Mouse (Mus musculus): ENCODE measurements around the gene 1700001F09Rik.
"Not testable (repeated sequence)": the region's sequence is repeated elsewhere in the genome, so short reads cannot be mapped to it uniquely, and the experiment has no call there.

Gene 1700001F09Rik

GRCm38 (mm10) chr14:43347711-43348110 lies at the start of gene 1700001F09Rik:
Gene 1700001F09Rik, minus strand, starts transcription at chr14:43347811.
- DNase-seq (ENCODE audit: inconsistent age in 2 of 2, low spot score in 1 of 2): not testable (repeated sequence)

GRCm38 (mm10) chr14:43361713-43362112 lies 14.1 kb upstream of the 1700001F09Rik start:
- DNase-seq (ENCODE audit: inconsistent age in 2 of 2, low spot score in 1 of 2): not testable (repeated sequence)

- DNase-seq (ENCODE audit: inconsistent age in 2 of 2, low spot score in 1 of 2): peak in 1 of 2 experiments; percentile 34
Measured at GRCm38 (mm10) chr14:43359246-43359645, 11.6 kb upstream of the 1700001F09Rik start.

GRCm38 (mm10) chr14:43357496-43357895 lies 9.9 kb upstream of the 1700001F09Rik start:
- not testable (repeated sequence) for DNase-seq (ENCODE audit: inconsistent age in 2 of 2, low spot score in 1 of 2)

DNA sequence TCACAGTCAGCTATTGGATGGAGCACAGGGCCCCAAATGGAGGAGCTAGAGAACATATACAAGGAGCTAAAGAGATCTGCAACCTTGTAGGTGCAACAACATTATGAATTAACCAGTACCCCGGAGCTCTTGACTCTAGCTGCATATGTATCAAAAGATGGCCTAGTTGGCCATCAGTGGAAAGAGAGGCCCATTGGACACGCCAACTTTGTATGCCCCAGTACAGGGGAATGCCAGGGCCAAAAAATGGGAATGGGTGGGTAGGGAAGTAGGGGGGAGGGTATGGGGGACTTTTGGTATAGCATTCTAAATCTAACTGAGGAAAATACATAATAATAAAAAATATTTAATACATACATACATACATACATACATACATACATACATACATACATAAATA lies 5.3 kb upstream of the 1700001F09Rik start:
- peak in 1 of 2 experiments; percentile 20 for DNase-seq (ENCODE audit: inconsistent age in 2 of 2, low spot score in 1 of 2)

- DNase-seq (ENCODE audit: inconsistent age in 2 of 2, low spot score in 1 of 2): not testable (repeated sequence)
Measured at GRCm38 (mm10) chr14:43337646-43338045, 10.0 kb downstream of the 1700001F09Rik start.

GRCm38 (mm10) chr14:43331362-43331880 lies 16.2 kb downstream of the 1700001F09Rik start:
- peak in 1 of 2 experiments; percentile 27 for DNase-seq (ENCODE audit: inconsistent age in 2 of 2, low spot score in 1 of 2)

GRCm38 (mm10) chr14:43328603-43329002 lies 19.0 kb downstream of the 1700001F09Rik start:
- DNase-seq (ENCODE audit: inconsistent age in 2 of 2, low spot score in 1 of 2): peak in 1 of 2 experiments; percentile 47

GRCm38 (mm10) chr14:43319516-43319915 lies 28.1 kb downstream of the 1700001F09Rik start:
- not testable (repeated sequence) for DNase-seq (ENCODE audit: inconsistent age in 2 of 2, low spot score in 1 of 2)

- DNase-seq (ENCODE audit: inconsistent age in 2 of 2, low spot score in 1 of 2): not testable (repeated sequence)
Measured at GRCm38 (mm10) chr14:43293503-43293902, 54.1 kb downstream of the 1700001F09Rik start, which contains the start of gene Gm8127. Gene Gm8127, minus strand, starts transcription at chr14:43293832.
